Comparison of ENCODE assay signal across 8 mouse cellular contexts in the genomic region with DNA sequence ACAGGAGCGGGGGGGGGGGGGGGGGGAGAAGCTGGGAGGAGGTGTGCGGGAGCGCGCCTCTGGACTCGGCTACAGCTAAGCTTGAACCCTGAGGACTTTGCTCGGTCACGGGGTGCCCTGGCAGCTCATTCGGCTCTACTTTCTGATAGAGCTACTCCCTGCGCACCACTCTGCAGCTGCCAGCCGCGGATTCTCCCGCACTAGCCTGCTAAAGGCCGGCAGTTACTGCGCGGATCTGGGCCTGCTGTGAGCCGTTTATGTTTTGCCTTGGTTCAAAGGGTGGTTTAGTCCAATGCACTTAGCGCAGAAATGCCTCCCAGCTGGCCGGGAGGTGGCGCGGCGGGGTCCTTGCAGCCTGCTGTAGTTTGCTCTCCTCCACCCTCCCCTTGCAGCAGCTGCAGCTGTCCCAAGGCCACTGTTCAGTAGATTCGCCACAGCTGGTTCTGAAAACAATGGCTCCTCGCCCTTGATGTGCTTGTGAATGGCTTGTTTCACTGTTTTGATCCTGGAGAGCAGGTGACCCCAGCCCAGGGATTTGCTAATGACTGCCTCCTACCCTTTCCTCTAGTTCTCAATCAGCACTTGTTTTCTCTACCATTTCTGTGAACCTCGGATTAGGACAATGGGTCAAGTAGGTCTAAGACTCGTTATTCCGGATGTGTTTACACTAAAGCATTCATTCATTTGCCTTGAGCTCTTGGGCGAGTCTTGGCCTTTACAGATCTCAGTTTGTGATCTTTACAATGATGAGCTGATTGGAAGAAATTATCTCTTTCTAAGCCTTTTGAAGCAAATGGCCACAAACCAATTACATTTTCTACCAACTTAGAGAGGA. TPM values are rescaled to one million over a fixed set of nuclear protein-coding genes. Genes with fewer than 3 reads are reported as not detected.
DNase-seq lines count a peak whose midpoint lies in the region; ATAC-seq and TF ChIP-seq lines count a peak whose summit lies in the region.

No protein-coding gene starts in this region.

- H3K4me2 ChIP-seq in hindbrain, postnatal 0 days (ENCODE audit: low read depth, low read length) = peak overlapping the region; percentile 78

- H3K9ac ChIP-seq in hindbrain, postnatal 0 days (replicated peaks; ENCODE audit: low read length) = peak overlapping the region; percentile 86

- peak overlapping the region; percentile 95 for H3K27ac ChIP-seq in hindbrain, postnatal 0 days
- peak overlapping the region; percentile 95 for H3K27ac ChIP-seq in left cerebral cortex, adult 2 months

- intact Hi-C loops in gastrocnemius, postnatal 14 days (cut with DNase I; ENCODE audit: low total_unique reads) = no loop called here
- intact Hi-C loops in left cerebral cortex, adult 2 months (cut with DNase I) = no loop called here

- peak; percentile 80 for TF ChIP-seq CTCF in hindbrain, postnatal 0 days (IDR thresholded peaks at IDR 0.05; ENCODE audit: low read depth)
- peak; percentile 63 for TF ChIP-seq CTCF in left cerebral cortex, adult 2 months (IDR thresholded peaks at IDR 0.05)

- peak overlapping the region; percentile 81 for H3K4me3 ChIP-seq in hindbrain, postnatal 0 days (ENCODE audit: low read length)
- peak overlapping the region; percentile 82 for H3K4me3 ChIP-seq in left cerebral cortex, adult 2 months

- peak; percentile 88 for DNase-seq in adrenal gland, postnatal 10 days
- peak; percentile 89 for DNase-seq in embryo, embryonic 10.5 days (ENCODE audit: low spot score)
- peak; percentile 86 for DNase-seq in gastrocnemius, postnatal 14 days
- peak; percentile 86 for DNase-seq in hindbrain, postnatal 0 days (ENCODE audit: low spot score)
- DNase-seq in left cerebral cortex, adult 2 months (ENCODE audit: extremely low spot score in 1 of 2, low spot score in 2 of 2) = peak; percentile 73 to 76
- DNase-seq in lung, postnatal 4 days = peak; percentile 90 to 92
- peak; percentile 67 to 76 for DNase-seq in right cerebral cortex, postnatal 36 days (ENCODE audit: low spot score in 2 of 2)

- ATAC-seq in hindbrain, postnatal 0 days = peak; percentile 91
- no peak for ATAC-seq in erythroid progenitor cell, adult 5-6 weeks (replicated peaks; ENCODE audit: low FRiP score, poor library complexity, severe bottlenecking)

- under 1% methylated on average over 26 of the region's 27 CpGs for WGBS in hindbrain, postnatal 0 days

- peaks cover 6% of the 10 kb centered on the region; the same call in 1 of the 2 replicates for H3K4me1 ChIP-seq in hindbrain, postnatal 0 days (ENCODE audit: insufficient read depth, low read length)

- no peaks in the 10 kb centered on the region for H3K36me3 ChIP-seq in hindbrain, postnatal 0 days (ENCODE audit: insufficient read depth, low read length)

- H3K9me3 ChIP-seq in hindbrain, postnatal 0 days (ENCODE audit: low read length) = no peaks in the 10 kb centered on the region

- no peaks in the 10 kb centered on the region for H3K27me3 ChIP-seq in hindbrain, postnatal 0 days (ENCODE audit: insufficient read depth, low read length)

RNA-seq across cellular contexts. Expression of a gene that starts 1.5 kb away (rescaled TPM):
- 10 to 100 TPM in 1 of 2 experiments, 1 to 10 TPM in 1; 9.6 to 11.6 TPM for total RNA-seq in adrenal gland, postnatal 10 days (2021)
- total RNA-seq in gastrocnemius, postnatal 14 days (2021) = 1 to 10 TPM; 2.9 to 4.4 TPM
- 10.0 and 13.5 TPM in 2 replicates for total RNA-seq in hindbrain, postnatal 0 days (2014; rRNA removed)
- polyA plus RNA-seq in hindbrain, postnatal 0 days (2015; fragmentation: Nextera tagmentation; extraction: Ambion mirVana) = 9.1 and 9.5 TPM in 2 replicates
- total RNA-seq in left cerebral cortex, adult 2 months (2021) = 10 to 100 TPM; 10.1 to 11.0 TPM
- not detected in 2 replicates for total RNA-seq in erythroid progenitor cell, adult 5-6 weeks (2015; ENCODE audit: low replicate concordance)
- total RNA-seq in erythroid progenitor cell, adult 5-6 weeks (2017; ENCODE audit: low replicate concordance) = not detected in 2 replicates
